Mouse (Mus musculus): Measurements from ENCODE around the gene Tmem202. TPM values are rescaled to one million over a fixed set of nuclear protein-coding genes. Genes with fewer than 3 reads are reported as not detected.

Tmem202 gene
- 0.49 TPM in 1 of 2 replicates, not detected in the other for polyA plus RNA-seq (2015; fragmentation: Nextera tagmentation; extraction: Ambion mirVana)

GRCm38 (mm10) chr9:59539441-59540137 is at the start of gene Tmem202, which contains the start of gene Hexa:
Gene Tmem202, minus strand, starts transcription at chr9:59539847.
Gene Hexa, plus strand, starts transcription at chr9:59539540.
- Histone ChIP-seq H3K27ac (no peak within 1 kb of the TSS), H3K4me1 (peaks cover 29% of the 10 kb centered on the region), H3K4me3 (peak within 1 kb of the TSS; percentile 63), H3K4me2 (peak within 1 kb of the TSS; percentile 89), H3K9ac (peak within 1 kb of the TSS; percentile 77), H3K27me3 (no peaks in the 10 kb centered on the region), H3K36me3 (ENCODE audit: poor library complexity, severe bottlenecking) (no peaks in the 10 kb centered on the region), H3K9me3 (replicated peaks) (no peaks in the 10 kb centered on the region)
- WGBS = 3% methylated on average over 54 of the region's 55 CpGs
- ATAC-seq = peak; percentile 94

GRCm38 (mm10) chr9:59588710-59589671 is 49.3 kb upstream of the Tmem202 start:
- Histone ChIP-seq H3K4me2 (peak overlapping the region; percentile 53), H3K4me3 (peak overlapping the region; percentile 13), H3K36me3 (ENCODE audit: poor library complexity, severe bottlenecking) (no peaks in the 10 kb centered on the region; the same call in 1 of the 2 replicates), H3K9me3 (replicated peaks) (no peaks in the 10 kb centered on the region), H3K4me1 (peaks cover 31% of the 10 kb centered on the region), H3K27ac (peak overlapping the region; percentile 83), H3K27me3 (peaks cover 6% of the 10 kb centered on the region), H3K9ac (peak overlapping the region; percentile 26; the same call in 1 of the 2 replicates)
- 18% methylated on average over 12 of the region's 12 CpGs for WGBS
- ATAC-seq = peak; percentile 93

- H3K4me3 ChIP-seq = no peak overlapping the region
- peaks cover 31% of the 10 kb centered on the region for H3K4me1 ChIP-seq
- peaks cover 6% of the 10 kb centered on the region for H3K27me3 ChIP-seq
- WGBS = 52% methylated on average over 5 of the region's 5 CpGs
- peak overlapping the region; percentile 83 for H3K27ac ChIP-seq
- H3K4me2 ChIP-seq = peak overlapping the region; percentile 53
- H3K9me3 ChIP-seq (replicated peaks) = no peaks in the 10 kb centered on the region
- no peak overlapping the region for H3K9ac ChIP-seq
- peak; percentile 40; the same call in 1 of the 2 replicates for ATAC-seq
- no peaks in the 10 kb centered on the region; the same call in 1 of the 2 replicates for H3K36me3 ChIP-seq (ENCODE audit: poor library complexity, severe bottlenecking)
Measured at GRCm38 (mm10) chr9:59588252-59588651, 48.6 kb upstream of the Tmem202 start.

- H3K27me3 ChIP-seq = peaks cover 20% of the 10 kb centered on the region
- H3K4me1 ChIP-seq = peaks cover 30% of the 10 kb centered on the region
- peak overlapping the region; percentile 45 for H3K9ac ChIP-seq
- H3K27ac ChIP-seq = no peak overlapping the region
- peak; percentile 46 for ATAC-seq
- peak overlapping the region; percentile 17; the same call in 1 of the 2 replicates for H3K4me3 ChIP-seq
- no peaks in the 10 kb centered on the region for H3K36me3 ChIP-seq (ENCODE audit: poor library complexity, severe bottlenecking)
- 6% methylated on average over 13 of the region's 13 CpGs for WGBS
- no peaks in the 10 kb centered on the region for H3K9me3 ChIP-seq (replicated peaks)
- H3K4me2 ChIP-seq = peak overlapping the region; percentile 49
Measured at GRCm38 (mm10) chr9:59584871-59585308, 45.2 kb upstream of the Tmem202 start.

GRCm38 (mm10) chr9:59578505-59578867 is 38.8 kb upstream of the Tmem202 start:
- ATAC-seq = no peak; the same call in 1 of the 2 replicates
- H3K36me3 ChIP-seq (ENCODE audit: poor library complexity, severe bottlenecking) = no peaks in the 10 kb centered on the region
- H3K4me3 ChIP-seq = peak overlapping the region; percentile 54
- H3K4me2 ChIP-seq = peak overlapping the region; percentile 79
- 0 out of 2 replicates have a peak overlapping the region, but pooled peaks have one; percentile 14 for H3K27ac ChIP-seq
- WGBS = 2% methylated on average over 19 of the region's 20 CpGs
- peak overlapping the region; percentile 68 for H3K9ac ChIP-seq
- H3K4me1 ChIP-seq = peaks cover 17% of the 10 kb centered on the region; the same call in 1 of the 2 replicates
- H3K9me3 ChIP-seq (replicated peaks) = no peaks in the 10 kb centered on the region
- H3K27me3 ChIP-seq = peaks cover 39% of the 10 kb centered on the region

GRCm38 (mm10) chr9:59577844-59578504 is 38.3 kb upstream of the Tmem202 start, which contains the start of gene Celf6:
Gene Celf6, plus strand, starts transcription at chr9:59577917.
- WGBS = 1% methylated on average over 34 of the region's 61 CpGs
- Histone ChIP-seq H3K4me2 (peak within 1 kb of the TSS; percentile 79), H3K4me1 (peaks cover 17% of the 10 kb centered on the region; the same call in 1 of the 2 replicates), H3K9me3 (replicated peaks) (no peaks in the 10 kb centered on the region), H3K4me3 (peak within 1 kb of the TSS; percentile 54), H3K36me3 (ENCODE audit: poor library complexity, severe bottlenecking) (no peaks in the 10 kb centered on the region), H3K27ac (peak within 1 kb of the TSS; percentile 14; the same call in 1 of the 2 replicates), H3K9ac (peak within 1 kb of the TSS; percentile 68), H3K27me3 (peaks cover 39% of the 10 kb centered on the region)
- ATAC-seq = peak; percentile 98

GRCm38 (mm10) chr9:59577401-59577800 is 37.8 kb upstream of the Tmem202 start:
- Histone ChIP-seq H3K36me3 (ENCODE audit: poor library complexity, severe bottlenecking) (no peaks in the 10 kb centered on the region), H3K4me2 (peak overlapping the region; percentile 79), H3K9me3 (replicated peaks) (no peaks in the 10 kb centered on the region), H3K27ac (no peak overlapping the region), H3K4me1 (peaks cover 17% of the 10 kb centered on the region; the same call in 1 of the 2 replicates), H3K4me3 (peak overlapping the region; percentile 54), H3K9ac (peak overlapping the region; percentile 68), H3K27me3 (peaks cover 36% of the 10 kb centered on the region)
- 13% methylated on average over 13 of the region's 13 CpGs for WGBS
- ATAC-seq = no peak

- WGBS = 78% methylated on average over 2 of the region's 2 CpGs
- H3K9me3 ChIP-seq (replicated peaks) = no peaks in the 10 kb centered on the region
- ATAC-seq = no peak
- no peaks in the 10 kb centered on the region for H3K36me3 ChIP-seq (ENCODE audit: poor library complexity, severe bottlenecking)
- H3K4me1 ChIP-seq = no peaks in the 10 kb centered on the region
- H3K4me3 ChIP-seq = no peak overlapping the region
- no peak overlapping the region for H3K4me2 ChIP-seq
- no peak overlapping the region for H3K27ac ChIP-seq
- peaks cover 14% of the 10 kb centered on the region for H3K27me3 ChIP-seq
- H3K9ac ChIP-seq = no peak overlapping the region
Measured at GRCm38 (mm10) chr9:59571852-59572251, 32.2 kb upstream of the Tmem202 start.

GRCm38 (mm10) chr9:59567111-59567510 is 27.5 kb upstream of the Tmem202 start:
- 30% methylated on average over 6 of the region's 6 CpGs for WGBS
- Histone ChIP-seq H3K4me2 (no peak overlapping the region), H3K4me3 (no peak overlapping the region), H3K27ac (no peak overlapping the region), H3K9me3 (replicated peaks) (no peaks in the 10 kb centered on the region), H3K9ac (no peak overlapping the region), H3K27me3 (no peaks in the 10 kb centered on the region), H3K36me3 (ENCODE audit: poor library complexity, severe bottlenecking) (peaks cover 33% of the 10 kb centered on the region), H3K4me1 (no peaks in the 10 kb centered on the region)
- ATAC-seq = peak; percentile 80

- Histone ChIP-seq H3K27ac (no peak overlapping the region), H3K4me1 (no peaks in the 10 kb centered on the region), H3K4me3 (no peak overlapping the region), H3K36me3 (ENCODE audit: poor library complexity, severe bottlenecking) (peaks cover 47% of the 10 kb centered on the region), H3K4me2 (no peak overlapping the region), H3K27me3 (no peaks in the 10 kb centered on the region), H3K9me3 (replicated peaks) (no peaks in the 10 kb centered on the region), H3K9ac (no peak overlapping the region)
- no peak for ATAC-seq
- 36% methylated on average over 4 of the region's 4 CpGs for WGBS
Measured at GRCm38 (mm10) chr9:59565600-59565999, 26.0 kb upstream of the Tmem202 start.

GRCm38 (mm10) chr9:59553719-59554118 is 14.1 kb upstream of the Tmem202 start:
- no peaks in the 10 kb centered on the region for H3K9me3 ChIP-seq (replicated peaks)
- no peak for ATAC-seq
- WGBS = 90% methylated on average over 4 of the region's 4 CpGs
- H3K4me1 ChIP-seq = no peaks in the 10 kb centered on the region
- H3K36me3 ChIP-seq (ENCODE audit: poor library complexity, severe bottlenecking) = peaks cover 42% of the 10 kb centered on the region
- no peak overlapping the region for H3K4me3 ChIP-seq
- no peaks in the 10 kb centered on the region for H3K27me3 ChIP-seq
- no peak overlapping the region for H3K9ac ChIP-seq
- H3K4me2 ChIP-seq = no peak overlapping the region
- H3K27ac ChIP-seq = no peak overlapping the region

Data from forebrain, embryonic 13.5 days (tissue).